Mouse (Mus musculus): ENCODE measurements around the gene Tsx.

DNA sequence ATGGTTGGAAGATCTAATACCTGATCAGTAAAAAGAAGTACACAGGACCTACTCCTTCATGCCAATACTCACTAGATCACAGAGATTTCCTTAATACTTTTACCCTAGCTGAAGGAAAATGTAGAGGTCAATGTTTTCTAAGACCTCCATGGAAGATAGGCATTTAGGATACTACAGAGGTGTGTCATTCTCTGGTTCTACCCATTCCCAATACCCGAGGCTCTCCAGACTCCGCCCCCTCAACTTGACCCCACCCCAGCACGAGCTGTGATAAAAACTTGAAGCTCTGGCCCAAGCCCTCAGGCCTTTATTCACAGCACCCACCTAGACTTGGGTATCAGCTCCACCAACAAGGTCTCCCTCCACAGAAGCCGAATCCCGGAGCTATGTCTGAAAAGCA, at the start of gene Tsx:
- TF ChIP-seq CTCF (IDR thresholded peaks at IDR 0.05; ENCODE audit: low read depth, low read length): no peak
- TF ChIP-seq POLR2A (IDR thresholded peaks at IDR 0.05; ENCODE audit: borderline replicate concordance, low read depth, low read length): no peak

All from bone marrow macrophage, adult 2 months (primary cell).